Mouse (Mus musculus) myocyte (in vitro differentiated cells): ENCODE measurements around the gene Tanc1. TPM values are rescaled to one million over a fixed set of nuclear protein-coding genes. Genes with fewer than 3 reads are reported as not detected.

Experiments used
- H3K27me3 ChIP-seq: one replicate; pipeline ENCODE4 v1.6.1; 2011; ENCODE audit not compliant: control insufficient read depth, insufficient read depth, insufficient read length
- H3K36me3 ChIP-seq: one replicate; pipeline ENCODE4 v1.6.1; 2011; ENCODE audit not compliant: control insufficient read depth, insufficient read depth
- H3K4me2 ChIP-seq: one replicate; pipeline ENCODE4 v1.6.1; 2011; ENCODE audit warnings: low read depth, control low read depth
- H3K4me3 ChIP-seq: one replicate; pipeline ENCODE4 v1.5.1; 2011; ENCODE audit warnings: mild to moderate bottlenecking, control low read depth, moderate library complexity
- H3K79me2 ChIP-seq: one replicate; pipeline ENCODE4 v1.6.1; 2011; ENCODE audit not compliant: control insufficient read depth, insufficient read depth
- H3ac ChIP-seq: one replicate; pipeline ENCODE4 v1.6.1; 2011; ENCODE audit not compliant: control insufficient read depth, insufficient read length
- CEBPB ChIP-seq: IDR thresholded peaks from 2 replicates; pipeline ENCODE4 v1.6.1; 2011; ENCODE audit warnings: mild to moderate bottlenecking, moderate library complexity; ENCODE audit not compliant: poor library complexity, insufficient read depth, severe bottlenecking
- E2F4 ChIP-seq: IDR thresholded peaks from one replicate; pipeline ENCODE4 v1.6.1; 2011; ENCODE audit warnings: mild to moderate bottlenecking, control low read depth, moderate library complexity; ENCODE audit not compliant: insufficient read depth
- MAX ChIP-seq: IDR thresholded peaks from one replicate; pipeline ENCODE4 v1.6.1; 2011; ENCODE audit warnings: low read depth, mild to moderate bottlenecking, control low read depth
- MYOD1 ChIP-seq, 3 experiments: IDR thresholded peaks; one replicate each; pipeline ENCODE4 v1.6.1; 2011; ENCODE audit warnings: control low read depth in 2 of 3, low read depth in 2 of 3, mild to moderate bottlenecking in 2 of 3, moderate library complexity in 1 of 3; ENCODE audit not compliant: insufficient read length in 2 of 3, control insufficient read depth in 1 of 3
- MYOG ChIP-seq, 3 experiments: IDR thresholded peaks; one replicate each; pipeline ENCODE4 v1.6.1; 2011; ENCODE audit warnings: control low read depth in 2 of 3, low read depth in 2 of 3, mild to moderate bottlenecking in 2 of 3; ENCODE audit not compliant: insufficient read length in 2 of 3, control insufficient read depth in 1 of 3, insufficient read depth in 1 of 3
- POLR2A ChIP-seq: IDR thresholded peaks from one replicate; pipeline ENCODE4 v1.6.1; 2011; ENCODE audit warnings: low read depth, mild to moderate bottlenecking, control low read depth, moderate library complexity; ENCODE audit not compliant: insufficient read length
- POLR2AphosphoS2 ChIP-seq: IDR thresholded peaks from one replicate; pipeline ENCODE4 v1.6.1; 2011; ENCODE audit warnings: low read depth, control low read depth; ENCODE audit not compliant: insufficient read length
- REST ChIP-seq: IDR thresholded peaks from one replicate; pipeline ENCODE4 v1.6.1; 2011; ENCODE audit warnings: mild to moderate bottlenecking, control low read depth, moderate library complexity; ENCODE audit not compliant: insufficient read depth, insufficient read length
- SRF ChIP-seq: IDR thresholded peaks from one replicate; pipeline ENCODE4 v1.6.1; 2011; ENCODE audit warnings: low read depth; ENCODE audit not compliant: control insufficient read depth, insufficient read length
- TCF12 ChIP-seq: IDR thresholded peaks from one replicate; pipeline ENCODE4 v1.6.1; 2011; ENCODE audit warnings: mild to moderate bottlenecking, control low read depth; ENCODE audit not compliant: poor library complexity, insufficient read depth, severe bottlenecking
- TCF3 ChIP-seq: IDR thresholded peaks from one replicate; pipeline ENCODE4 v1.6.1; 2011; ENCODE audit warnings: low read depth, control low read depth; ENCODE audit not compliant: insufficient read length
- USF1 ChIP-seq: IDR thresholded peaks from one replicate; pipeline ENCODE4 v1.6.1; 2011; ENCODE audit warnings: low read depth, mild to moderate bottlenecking, control low read depth, moderate library complexity
- polyA plus RNA-seq: library from polyadenylated mRNA; unstranded; fragments of >200 nt; fragmentation: generic; extraction: Trizol; gene quantifications from one replicate; pipeline ENCODE4 v1.2.1, GENCODE M21; 2012; ENCODE audit warnings: missing spikeins

Tanc1 gene
- polyA plus RNA-seq, 1 experiment = 24.7 TPM

- H3K4me2 ChIP-seq = no peak overlapping the region
- H3K79me2 ChIP-seq = no peaks in the 10 kb centered on the region
- H3K4me3 ChIP-seq = no peak overlapping the region
- no peaks in the 10 kb centered on the region for H3K27me3 ChIP-seq
- H3K36me3 ChIP-seq = peaks cover 28% of the 10 kb centered on the region
- TF ChIP-seq USF1 = no peak
- H3ac ChIP-seq = no peak overlapping the region
Observed at GRCm38 (mm10) chr2:59831831-59832230, 220.0 kb downstream of the Tanc1 start.

GRCm38 (mm10) chr2:59838825-59839224 lies 227.0 kb downstream of the Tanc1 start:
- TF ChIP-seq POLR2A (no peak), CEBPB (no peak), SRF (no peak), USF1 (no peak), MAX (no peak), MYOG (IDR thresholded peaks at IDR 0.05; ENCODE audit: control insufficient read depth in 1 of 3, insufficient read depth in 1 of 3, insufficient read length in 2 of 3, low read depth in 2 of 3) (no peak), TCF3 (no peak), E2F4 (no peak), MYOD1 (IDR thresholded peaks at IDR 0.05; ENCODE audit: control insufficient read depth in 1 of 3, insufficient read length in 2 of 3, low read depth in 2 of 3) (no peak)
- Histone ChIP-seq H3ac (no peak overlapping the region), H3K27me3 (no peaks in the 10 kb centered on the region), H3K4me3 (no peak overlapping the region), H3K4me2 (no peak overlapping the region), H3K79me2 (no peaks in the 10 kb centered on the region), H3K36me3 (peaks cover 56% of the 10 kb centered on the region)

GRCm38 (mm10) chr2:59839755-59840154 lies 227.9 kb downstream of the Tanc1 start:
- no peak overlapping the region for H3ac ChIP-seq
- no peak overlapping the region for H3K4me3 ChIP-seq
- no peaks in the 10 kb centered on the region for H3K27me3 ChIP-seq
- TF ChIP-seq SRF (no peak), MAX (no peak), REST (no peak), TCF12 (no peak), CEBPB (no peak), TCF3 (no peak), POLR2A (no peak), MYOG (IDR thresholded peaks at IDR 0.05; ENCODE audit: control insufficient read depth in 1 of 3, insufficient read depth in 1 of 3, insufficient read length in 2 of 3, low read depth in 2 of 3) (no peak), POLR2AphosphoS2 (no peak), E2F4 (no peak), USF1 (no peak), MYOD1 (IDR thresholded peaks at IDR 0.05; ENCODE audit: control insufficient read depth in 1 of 3, insufficient read length in 2 of 3, low read depth in 2 of 3) (no peak)
- no peak overlapping the region for H3K4me2 ChIP-seq
- H3K36me3 ChIP-seq = peaks cover 54% of the 10 kb centered on the region
- H3K79me2 ChIP-seq = no peaks in the 10 kb centered on the region

- H3ac ChIP-seq = no peak overlapping the region
- no peak overlapping the region for H3K4me2 ChIP-seq
- H3K36me3 ChIP-seq = peaks cover 49% of the 10 kb centered on the region
- no peaks in the 10 kb centered on the region for H3K27me3 ChIP-seq
- no peak overlapping the region for H3K4me3 ChIP-seq
- H3K79me2 ChIP-seq = no peaks in the 10 kb centered on the region
- TF ChIP-seq SRF (no peak), POLR2AphosphoS2 (no peak), MAX (no peak), MYOD1 (IDR thresholded peaks at IDR 0.05; ENCODE audit: control insufficient read depth in 1 of 3, insufficient read length in 2 of 3, low read depth in 2 of 3) (no peak), E2F4 (no peak), CEBPB (no peak)
Observed at GRCm38 (mm10) chr2:59840191-59840590, 228.3 kb downstream of the Tanc1 start.

GRCm38 (mm10) chr2:59841189-59841939 lies 229.5 kb downstream of the Tanc1 start:
- no peak overlapping the region for H3K4me3 ChIP-seq
- no peaks in the 10 kb centered on the region for H3K27me3 ChIP-seq
- H3ac ChIP-seq = no peak overlapping the region
- H3K79me2 ChIP-seq = no peaks in the 10 kb centered on the region
- peaks cover 44% of the 10 kb centered on the region for H3K36me3 ChIP-seq
- peak overlapping the region; percentile 32 for H3K4me2 ChIP-seq
- no peak for TF ChIP-seq TCF12
- peak in 2 of 3 experiments; percentile 21 to 34 for TF ChIP-seq MYOD1 (IDR thresholded peaks at IDR 0.05; ENCODE audit: control insufficient read depth in 1 of 3, insufficient read length in 2 of 3, low read depth in 2 of 3)
